12 mouse cellular contexts compared by ENCODE assay signal in the genomic region with DNA sequence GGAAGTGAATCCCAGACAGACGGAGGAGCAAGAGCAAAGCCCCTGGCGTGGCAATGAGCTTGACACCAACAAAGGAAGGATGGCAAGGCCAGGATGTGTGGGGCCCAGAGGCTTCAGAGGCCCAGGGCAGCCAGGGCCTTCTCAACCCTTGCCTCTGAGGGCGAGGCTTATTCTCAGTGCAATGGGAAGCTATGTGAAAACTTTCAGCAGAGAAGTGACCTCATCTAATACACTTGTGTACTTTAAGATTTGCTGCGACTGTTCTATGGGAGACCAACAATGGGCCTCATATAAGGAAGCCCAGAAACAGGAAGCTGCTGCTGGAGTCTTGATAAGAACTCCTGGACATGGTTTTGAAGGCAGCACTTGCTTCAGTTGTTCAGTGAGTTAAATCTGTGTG. TPM values are rescaled to one million over a fixed set of nuclear protein-coding genes. Genes with fewer than 3 reads are reported as not detected.
DNase-seq lines count a peak whose midpoint lies in the region; ATAC-seq lines count a peak whose summit lies in the region.
"Had no signal": no experiment of that assay in that cellular context is flagged by ENCODE, and none has a peak within 500 bp of the region (broad histone marks: within the 10 kb centered on the region; RNA-seq: fewer than 3 reads in every experiment).

No protein-coding gene starts in this region.

- no peaks in the 10 kb centered on the region for H3K4me1 ChIP-seq in kidney, embryonic 16.5 days (ENCODE audit: insufficient read depth, low read length)
- peaks cover 5 to 10% of the 10 kb centered on the region in 2 experiments; a peak in 2 of 4 replicates for H3K4me1 ChIP-seq in heart, embryonic 14.5 days (ENCODE audit: control insufficient read depth in 2 of 2, insufficient read depth in 2 of 2, low read length in 2 of 2)
- H3K4me1 ChIP-seq in liver, embryonic 15.5 days (replicated peaks) = peaks cover 89% of the 10 kb centered on the region
- 0 out of 2 replicates have a peak, but pooled peaks cover 2% of the 10 kb centered on the region for H3K4me1 ChIP-seq in stomach, embryonic 14.5 days (ENCODE audit: control insufficient read depth, insufficient read depth, low read length)
- H3K4me1 ChIP-seq: limb, embryonic 13.5 days; neural tube, embryonic 13.5 days had no signal

- H3K27me3 ChIP-seq in kidney, embryonic 16.5 days (ENCODE audit: insufficient read depth, low read length) = no peaks in the 10 kb centered on the region
- H3K27me3 ChIP-seq in heart, embryonic 14.5 days (ENCODE audit: control insufficient read depth, insufficient read depth, low read length) = no peaks in the 10 kb centered on the region
- no peaks in the 10 kb centered on the region for H3K27me3 ChIP-seq in liver, embryonic 15.5 days
- H3K27me3 ChIP-seq in stomach, embryonic 14.5 days (ENCODE audit: control insufficient read depth, insufficient read depth, low read length) = no peaks in the 10 kb centered on the region
- H3K27me3 ChIP-seq: limb, embryonic 13.5 days; neural tube, embryonic 13.5 days had no signal

- H3K9me3 ChIP-seq in kidney, embryonic 16.5 days (ENCODE audit: low read length) = no peaks in the 10 kb centered on the region
- H3K9me3 ChIP-seq in heart, embryonic 14.5 days (ENCODE audit: control insufficient read depth, low read length) = no peaks in the 10 kb centered on the region
- H3K9me3 ChIP-seq in liver, embryonic 15.5 days (replicated peaks) = no peaks in the 10 kb centered on the region
- H3K9me3 ChIP-seq in stomach, embryonic 14.5 days (ENCODE audit: control insufficient read depth, low read depth, low read length) = no peaks in the 10 kb centered on the region
- H3K9me3 ChIP-seq: limb, embryonic 13.5 days; neural tube, embryonic 13.5 days had no signal

- DNase-seq in kidney, postnatal 10 days = no peak
- no peak for DNase-seq in thymus, postnatal 10 days (ENCODE audit: low spot score in 2 of 2)
- no peak for DNase-seq in gastrocnemius, adult 8-10 months (ENCODE audit: low spot score in 2 of 2)
- no peak for DNase-seq in urinary bladder, postnatal 25 days (ENCODE audit: low spot score)
- DNase-seq: kidney, adult 11 months had no signal

- H3K4me2 ChIP-seq in kidney, embryonic 16.5 days (replicated peaks; ENCODE audit: low read depth, low read length) = no peak overlapping the region
- H3K4me2 ChIP-seq in heart, embryonic 14.5 days (ENCODE audit: low read length) = no peak overlapping the region
- H3K4me2 ChIP-seq in liver, embryonic 15.5 days = no peak overlapping the region
- no peak overlapping the region for H3K4me2 ChIP-seq in stomach, embryonic 14.5 days (replicated peaks; ENCODE audit: low read depth, low read length)
- H3K4me2 ChIP-seq: limb, embryonic 13.5 days; neural tube, embryonic 13.5 days had no signal

- 50% methylated on average over 4 of the region's 4 CpGs for WGBS in kidney, embryonic 16.5 days
- 36% methylated on average over 4 of the region's 4 CpGs for WGBS in heart, embryonic 14.5 days
- WGBS in liver, embryonic 15.5 days (ENCODE audit: insufficient replicate concordance) = 16% methylated on average over 4 of the region's 4 CpGs
- 42% methylated on average over 4 of the region's 4 CpGs for WGBS in stomach, embryonic 14.5 days

- H3K27ac ChIP-seq in kidney, embryonic 16.5 days (ENCODE audit: low read length) = peak overlapping the region; percentile 19
- H3K27ac ChIP-seq in heart, embryonic 14.5 days (replicated peaks in 1 of 2; ENCODE audit: control insufficient read depth in 1 of 2, insufficient read depth in 1 of 2, low read depth in 2 of 2, low read length in 2 of 2) = peak overlapping the region; percentile 85 to 94
- peak overlapping the region; percentile 92 for H3K27ac ChIP-seq in liver, embryonic 15.5 days (replicated peaks)
- peak overlapping the region; percentile 61; the same call in 1 of the 2 replicates for H3K27ac ChIP-seq in stomach, embryonic 14.5 days (ENCODE audit: low read length)
- H3K27ac ChIP-seq: limb, embryonic 13.5 days; neural tube, embryonic 13.5 days had no signal

- no peak overlapping the region for H3K9ac ChIP-seq in kidney, embryonic 16.5 days (replicated peaks; ENCODE audit: low read length)
- no peak overlapping the region for H3K9ac ChIP-seq in heart, embryonic 14.5 days (ENCODE audit: low read length)
- no peak overlapping the region for H3K9ac ChIP-seq in liver, embryonic 15.5 days
- no peak overlapping the region for H3K9ac ChIP-seq in stomach, embryonic 14.5 days (replicated peaks; ENCODE audit: low read depth, low read length)
- H3K9ac ChIP-seq: limb, embryonic 13.5 days; neural tube, embryonic 13.5 days had no signal

- peak; percentile 39; the same call in 1 of the 2 replicates for ATAC-seq in kidney, embryonic 16.5 days (ENCODE audit: low FRiP score, low TSS enrichment)
- ATAC-seq in heart, embryonic 14.5 days (ENCODE audit: insufficient number of reproducible peaks, insufficient read depth, low FRiP score, low read depth) = peak; percentile 65
- ATAC-seq in liver, embryonic 15.5 days (ENCODE audit: insufficient read depth) = no peak
- peak; percentile 86 for ATAC-seq in stomach, embryonic 14.5 days (ENCODE audit: insufficient number of reproducible peaks, insufficient read depth, low FRiP score, low read depth)

- no peak overlapping the region for H3K4me3 ChIP-seq in kidney, embryonic 16.5 days (ENCODE audit: low read length)
- no peak overlapping the region for H3K4me3 ChIP-seq in heart, embryonic 14.5 days (ENCODE audit: control insufficient read depth in 1 of 2, insufficient read depth in 1 of 2, low read depth in 1 of 2, low read length in 2 of 2)
- H3K4me3 ChIP-seq in liver, embryonic 15.5 days (replicated peaks) = no peak overlapping the region
- no peak overlapping the region for H3K4me3 ChIP-seq in stomach, embryonic 14.5 days (ENCODE audit: low read depth, low read length)
- H3K4me3 ChIP-seq: erythroblast, embryonic 14.5 days; limb, embryonic 13.5 days; neural tube, embryonic 13.5 days had no signal

- no peaks in the 10 kb centered on the region for H3K36me3 ChIP-seq in kidney, embryonic 16.5 days (ENCODE audit: insufficient read depth, low read length)
- H3K36me3 ChIP-seq in heart, embryonic 14.5 days (ENCODE audit: control insufficient read depth, insufficient read depth, low read length) = no peaks in the 10 kb centered on the region
- peaks cover 21% of the 10 kb centered on the region for H3K36me3 ChIP-seq in liver, embryonic 15.5 days (replicated peaks)
- no peaks in the 10 kb centered on the region; the same call in none of the 2 replicates for H3K36me3 ChIP-seq in stomach, embryonic 14.5 days (ENCODE audit: control insufficient read depth, insufficient read depth, low read length)
- H3K36me3 ChIP-seq: limb, embryonic 13.5 days had no signal

RNA-seq across cellular contexts. Expression of a gene that starts 29.8 kb away (rescaled TPM):
- polyA plus RNA-seq in kidney, embryonic 16.5 days (2015; fragmentation: Nextera tagmentation; extraction: Ambion mirVana) = 13.4 and 14.0 TPM in 2 replicates
- 11.4 and 14.0 TPM in 2 replicates for polyA plus RNA-seq in heart, embryonic 14.5 days (2014; fragmentation: Nextera tagmentation; extraction: Ambion mirVana)
- polyA plus RNA-seq in liver, embryonic 15.5 days (2015; fragmentation: Nextera tagmentation; extraction: Ambion mirVana) = 11.8 and 12.4 TPM in 2 replicates
- 12.9 and 14.1 TPM in 2 replicates for polyA plus RNA-seq in stomach, embryonic 14.5 days (2014; fragmentation: Nextera tagmentation; extraction: Ambion mirVana)
- 10 to 100 TPM; 12.9 to 16.0 (median 15.0) TPM for total RNA-seq in gastrocnemius, adult 8-10 months (2022)

RNA-seq across cellular contexts. Expression of a gene that starts 30.5 kb away (rescaled TPM):
- 34.7 and 35.0 TPM in 2 replicates for polyA plus RNA-seq in kidney, embryonic 16.5 days (2015; fragmentation: Nextera tagmentation; extraction: Ambion mirVana)
- polyA plus RNA-seq in heart, embryonic 14.5 days (2014; fragmentation: Nextera tagmentation; extraction: Ambion mirVana) = 17.3 and 18.6 TPM in 2 replicates
- 38.1 and 38.3 TPM in 2 replicates for polyA plus RNA-seq in liver, embryonic 15.5 days (2015; fragmentation: Nextera tagmentation; extraction: Ambion mirVana)
- polyA plus RNA-seq in stomach, embryonic 14.5 days (2014; fragmentation: Nextera tagmentation; extraction: Ambion mirVana) = 27.4 and 31.1 TPM in 2 replicates
- total RNA-seq in gastrocnemius, adult 8-10 months (2022) = 10 to 100 TPM in 1 of 4 experiments, 1 to 10 TPM in 3; 6.0 to 10.8 (median 6.3) TPM

RNA-seq across cellular contexts. Expression of a gene that starts 57.5 kb away (rescaled TPM):
- polyA plus RNA-seq in kidney, embryonic 16.5 days (2015; fragmentation: Nextera tagmentation; extraction: Ambion mirVana) = 162 and 169 TPM in 2 replicates
- polyA plus RNA-seq in heart, embryonic 14.5 days (2014; fragmentation: Nextera tagmentation; extraction: Ambion mirVana) = 73.4 and 73.5 TPM in 2 replicates
- polyA plus RNA-seq in liver, embryonic 15.5 days (2015; fragmentation: Nextera tagmentation; extraction: Ambion mirVana) = 53.9 and 58.2 TPM in 2 replicates
- 145 and 150 TPM in 2 replicates for polyA plus RNA-seq in stomach, embryonic 14.5 days (2014; fragmentation: Nextera tagmentation; extraction: Ambion mirVana)
- 10 to 100 TPM in 2 of 4 experiments, 1 to 10 TPM in 2; 9.5 to 12.8 (median 10.2) TPM for total RNA-seq in gastrocnemius, adult 8-10 months (2022)

Comparison
In these comparisons a context has a peak if more than half of its experiments do, and no peak if none do; other contexts are left out.
1. H3K27ac ChIP-seq: peak in every context shown above with its lines; median percentile 92 in liver, embryonic 15.5 days; 90 in heart, embryonic 14.5 days; 61 in stomach, embryonic 14.5 days; 19 in kidney, embryonic 16.5 days.